Mouse (Mus musculus) lung, postnatal 0 days (tissue): ENCODE measurements around the gene Cela1.

ENCODE experiments used
- CTCF ChIP-seq: IDR thresholded peaks from 2 replicates; pipeline ENCODE4 v1.5.1; 2016; ENCODE audit warnings: antibody characterized with exemption, mild to moderate bottlenecking
- EP300 ChIP-seq: IDR thresholded peaks from 2 replicates; pipeline ENCODE4 v1.6.1; 2016; ENCODE audit warnings: antibody characterized with exemption, mild to moderate bottlenecking, control low read depth

GRCm38 (mm10) chr15:100708433-100709078, 20.8 kb upstream of the Cela1 start:
- TF ChIP-seq CTCF (no peak), EP300 (no peak)
